Comparison of ENCODE assay signal across 8 mouse cellular contexts in genomic region chr10:33986771-33987170, GRCm38 (mm10). TPM values are rescaled to one million over a fixed set of nuclear protein-coding genes. Genes with fewer than 3 reads are reported as not detected.
DNase-seq lines count a peak whose midpoint lies in the region; ATAC-seq and TF ChIP-seq lines count a peak whose summit lies in the region.

No protein-coding gene starts in this region.

- peak; percentile 75; the same call in 1 of the 2 replicates for ATAC-seq in forebrain, embryonic 12.5 days (ENCODE audit: low FRiP score)
- ATAC-seq in hindbrain, postnatal 0 days, result peak; percentile 74

- no peak for TF ChIP-seq POLR2A in small intestine, adult 2 months (IDR thresholded peaks at IDR 0.05; ENCODE audit: low read depth, low read length)

- no peaks in the 10 kb centered on the region for H3K27me3 ChIP-seq in forebrain, embryonic 12.5 days
- no peaks in the 10 kb centered on the region for H3K27me3 ChIP-seq in hindbrain, postnatal 0 days (ENCODE audit: insufficient read depth, low read length)
- no peaks in the 10 kb centered on the region for H3K27me3 ChIP-seq in midbrain, embryonic 10.5 days (ENCODE audit: low read depth, poor library complexity, severe bottlenecking)
- no peaks in the 10 kb centered on the region for H3K27me3 ChIP-seq in small intestine, adult 2 months (ENCODE audit: control insufficient read depth, insufficient read depth, low read length)

- peak; percentile 98 for TF ChIP-seq CTCF in hindbrain, postnatal 0 days (IDR thresholded peaks at IDR 0.05; ENCODE audit: low read depth)
- TF ChIP-seq CTCF in small intestine, adult 2 months (IDR thresholded peaks at IDR 0.05; ENCODE audit: extremely low read depth, insufficient read length, insufficient replicate concordance, low read depth, low read length), result peak; percentile 39; the same call in 1 of the 2 replicates

- no peak overlapping the region for H3K4me3 ChIP-seq in forebrain, embryonic 12.5 days (replicated peaks)
- no peak overlapping the region for H3K4me3 ChIP-seq in hindbrain, postnatal 0 days (ENCODE audit: low read length)
- H3K4me3 ChIP-seq in midbrain, embryonic 10.5 days, result no peak overlapping the region
- no peak overlapping the region for H3K4me3 ChIP-seq in small intestine, adult 2 months (ENCODE audit: low read depth, low read length)

- no peaks in the 10 kb centered on the region for H3K9me3 ChIP-seq in forebrain, embryonic 12.5 days
- H3K9me3 ChIP-seq in hindbrain, postnatal 0 days (ENCODE audit: low read length), result no peaks in the 10 kb centered on the region
- no peaks in the 10 kb centered on the region for H3K9me3 ChIP-seq in midbrain, embryonic 10.5 days (replicated peaks)

- DNase-seq in ovary, postnatal 14 days (ENCODE audit: low spot score), result peak; percentile 53
- no peak for DNase-seq in ovary, adult 18-20 months (ENCODE audit: low spot score)
- DNase-seq in c-Kit-positive CD71-positive TER-119-positive erythroid progenitor cells, embryonic 14.5 days (ENCODE audit: low spot score), result peak; percentile 81
- peak; percentile 91 for DNase-seq in hindbrain, postnatal 0 days (ENCODE audit: low spot score)
- peak; percentile 59 to 66 for DNase-seq in left cerebral cortex, postnatal 10 days (ENCODE audit: extremely low spot score in 1 of 2, low spot score in 2 of 2)
- peak; percentile 47 for DNase-seq in midbrain, embryonic 10.5 days (ENCODE audit: low spot score)

- 18% methylated on average over 4 of the region's 4 CpGs for WGBS in forebrain, embryonic 12.5 days
- 15% methylated on average over 4 of the region's 4 CpGs for WGBS in hindbrain, postnatal 0 days
- WGBS in midbrain, embryonic 10.5 days, result 29% methylated on average over 4 of the region's 4 CpGs
- WGBS in small intestine, adult 2 months, result 15% methylated on average over 4 of the region's 4 CpGs

- no peak overlapping the region for H3K9ac ChIP-seq in forebrain, embryonic 12.5 days
- no peak overlapping the region for H3K9ac ChIP-seq in hindbrain, postnatal 0 days (replicated peaks; ENCODE audit: low read length)

- H3K27ac ChIP-seq in forebrain, embryonic 12.5 days, result no peak overlapping the region
- no peak overlapping the region for H3K27ac ChIP-seq in hindbrain, postnatal 0 days
- no peak overlapping the region for H3K27ac ChIP-seq in midbrain, embryonic 10.5 days (replicated peaks)
- H3K27ac ChIP-seq in small intestine, adult 2 months (ENCODE audit: insufficient read depth, low read depth, low read length), result no peak overlapping the region

- no peaks in the 10 kb centered on the region for H3K4me1 ChIP-seq in forebrain, embryonic 12.5 days
- no peaks in the 10 kb centered on the region for H3K4me1 ChIP-seq in hindbrain, postnatal 0 days (ENCODE audit: insufficient read depth, low read length)
- no peaks in the 10 kb centered on the region for H3K4me1 ChIP-seq in midbrain, embryonic 10.5 days
- no peaks in the 10 kb centered on the region for H3K4me1 ChIP-seq in small intestine, adult 2 months (ENCODE audit: control insufficient read depth, insufficient read depth, insufficient read length, low read length)

- H3K36me3 ChIP-seq in forebrain, embryonic 12.5 days (replicated peaks), result peaks cover 13% of the 10 kb centered on the region
- peaks cover 12% of the 10 kb centered on the region; the same call in 1 of the 2 replicates for H3K36me3 ChIP-seq in hindbrain, postnatal 0 days (ENCODE audit: insufficient read depth, low read length)
- H3K36me3 ChIP-seq in midbrain, embryonic 10.5 days, result peaks cover 17% of the 10 kb centered on the region
- peaks cover 2% of the 10 kb centered on the region; the same call in 1 of the 2 replicates for H3K36me3 ChIP-seq in small intestine, adult 2 months (ENCODE audit: control insufficient read depth, insufficient read depth, low read length)

- intact Hi-C loops in left cerebral cortex, postnatal 10 days (cut with DNase I), result no loop called here

- H3K4me2 ChIP-seq in forebrain, embryonic 12.5 days, result no peak overlapping the region
- H3K4me2 ChIP-seq in hindbrain, postnatal 0 days (ENCODE audit: low read depth, low read length), result no peak overlapping the region

RNA-seq across cellular contexts. Expression of gene Rwdd1, which starts 32.7 kb away (rescaled TPM):
- 154 and 155 TPM in 2 replicates for polyA plus RNA-seq in forebrain, embryonic 12.5 days (2016; fragmentation: Nextera tagmentation; extraction: Ambion mirVana)
- total RNA-seq in hindbrain, postnatal 0 days (2014; rRNA removed), result 110 TPM in 2 replicates
- 169 and 177 TPM in 2 replicates for polyA plus RNA-seq in hindbrain, postnatal 0 days (2015; fragmentation: Nextera tagmentation; extraction: Ambion mirVana)
- 100 to 1,000 TPM; 102 to 104 TPM for total RNA-seq in left cerebral cortex, postnatal 10 days (2021)
- polyA plus RNA-seq in midbrain, embryonic 10.5 days (2016; fragmentation: Nextera tagmentation; extraction: Ambion mirVana), result 134 and 154 TPM in 2 replicates
- 19.9 and 29.3 TPM in 2 replicates for polyA plus RNA-seq in small intestine, adult 2 months (2012; rRNA removed)

RNA-seq across cellular contexts. Expression of gene Zup1, which starts 35.7 kb away (rescaled TPM):
- polyA plus RNA-seq in forebrain, embryonic 12.5 days (2016; fragmentation: Nextera tagmentation; extraction: Ambion mirVana), result 27.2 and 29.7 TPM in 2 replicates
- total RNA-seq in hindbrain, postnatal 0 days (2014; rRNA removed), result 11.1 and 13.9 TPM in 2 replicates
- polyA plus RNA-seq in hindbrain, postnatal 0 days (2015; fragmentation: Nextera tagmentation; extraction: Ambion mirVana), result 11.1 and 12.9 TPM in 2 replicates
- total RNA-seq in left cerebral cortex, postnatal 10 days (2021), result 10 to 100 TPM; 13.2 to 15.0 TPM
- polyA plus RNA-seq in midbrain, embryonic 10.5 days (2016; fragmentation: Nextera tagmentation; extraction: Ambion mirVana), result 21.1 and 25.0 TPM in 2 replicates
- 0.84 and 2.4 TPM in 2 replicates for polyA plus RNA-seq in small intestine, adult 2 months (2012; rRNA removed)

RNA-seq across cellular contexts. Expression of gene Trappc3l, which starts 50.6 kb away (rescaled TPM):
- not detected in 2 replicates for polyA plus RNA-seq in forebrain, embryonic 12.5 days (2016; fragmentation: Nextera tagmentation; extraction: Ambion mirVana)
- total RNA-seq in hindbrain, postnatal 0 days (2014; rRNA removed), result not detected in 2 replicates
- not detected in 2 replicates for polyA plus RNA-seq in hindbrain, postnatal 0 days (2015; fragmentation: Nextera tagmentation; extraction: Ambion mirVana)
- 1 to 10 TPM in 1 of 2 experiments, under 1 TPM in 1; 0.28 to 1.1 TPM for total RNA-seq in left cerebral cortex, postnatal 10 days (2021)
- not detected in 2 replicates for polyA plus RNA-seq in midbrain, embryonic 10.5 days (2016; fragmentation: Nextera tagmentation; extraction: Ambion mirVana)
- not detected in 2 replicates for polyA plus RNA-seq in small intestine, adult 2 months (2012; rRNA removed)

RNA-seq across cellular contexts. Expression of gene Calhm4, which starts 57.3 kb away (rescaled TPM):
- polyA plus RNA-seq in forebrain, embryonic 12.5 days (2016; fragmentation: Nextera tagmentation; extraction: Ambion mirVana), result not detected in 2 replicates
- total RNA-seq in hindbrain, postnatal 0 days (2014; rRNA removed), result not detected in 2 replicates
- polyA plus RNA-seq in hindbrain, postnatal 0 days (2015; fragmentation: Nextera tagmentation; extraction: Ambion mirVana), result not detected in 2 replicates
- not detected for total RNA-seq in left cerebral cortex, postnatal 10 days (2021)
- polyA plus RNA-seq in midbrain, embryonic 10.5 days (2016; fragmentation: Nextera tagmentation; extraction: Ambion mirVana), result not detected in 2 replicates
- polyA plus RNA-seq in small intestine, adult 2 months (2012; rRNA removed), result not detected in 2 replicates
